Mouse (Mus musculus) T-cell, adult 2 months (primary cell): Measurements from ENCODE around the gene Ica1.

Source experiments
- DNase-seq: peaks from one replicate; pipeline ENCODE4 v3.0.0; 2022; ENCODE audit warnings: low spot score

Ica1 gene

DNA sequence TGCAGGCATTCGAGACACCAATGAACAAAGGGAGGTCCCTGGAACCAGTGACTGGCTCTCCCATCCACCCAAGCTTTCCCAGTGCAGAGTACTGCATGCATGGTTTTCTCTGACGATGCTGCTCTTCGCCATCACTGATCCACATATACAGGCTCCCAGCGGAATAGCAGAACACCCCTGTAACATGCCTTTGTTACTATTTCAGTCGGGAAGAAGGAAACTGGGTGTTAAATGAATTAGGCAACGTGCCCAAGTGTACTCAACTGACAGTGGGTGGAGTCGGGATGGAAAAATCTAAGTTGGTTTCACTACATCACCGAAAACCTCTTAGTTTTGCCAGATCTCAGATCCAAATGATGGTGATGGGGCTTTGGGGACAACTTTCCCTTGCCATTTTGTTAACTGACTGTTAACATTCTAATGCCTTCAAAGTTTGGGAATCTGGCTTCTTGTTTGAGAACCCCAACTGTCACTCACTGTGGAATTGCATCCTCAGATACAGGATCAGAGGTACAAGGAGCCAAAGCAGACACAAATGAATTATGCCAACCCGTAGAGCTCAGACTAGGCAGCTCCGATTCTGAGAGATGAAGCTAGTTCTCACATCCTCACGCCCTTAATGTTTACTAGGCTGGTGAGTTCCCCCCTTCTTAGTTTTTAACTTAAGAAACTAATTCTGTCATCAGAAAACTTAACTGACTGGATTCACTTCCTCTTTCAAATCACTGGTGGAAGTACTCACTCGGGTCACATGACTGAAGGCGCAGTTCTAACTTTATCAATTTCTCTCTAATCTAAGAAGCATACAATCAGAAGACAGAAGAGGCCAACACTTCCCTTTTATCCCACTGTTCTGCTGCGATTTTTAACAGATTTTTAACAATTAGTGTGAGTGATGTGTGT is 91.4 kb downstream of the Ica1 start:
- DNase-seq, result no peak

GRCm38 (mm10) chr6:8683379-8683778 is 94.9 kb downstream of the Ica1 start:
- DNase-seq, result no peak

DNA sequence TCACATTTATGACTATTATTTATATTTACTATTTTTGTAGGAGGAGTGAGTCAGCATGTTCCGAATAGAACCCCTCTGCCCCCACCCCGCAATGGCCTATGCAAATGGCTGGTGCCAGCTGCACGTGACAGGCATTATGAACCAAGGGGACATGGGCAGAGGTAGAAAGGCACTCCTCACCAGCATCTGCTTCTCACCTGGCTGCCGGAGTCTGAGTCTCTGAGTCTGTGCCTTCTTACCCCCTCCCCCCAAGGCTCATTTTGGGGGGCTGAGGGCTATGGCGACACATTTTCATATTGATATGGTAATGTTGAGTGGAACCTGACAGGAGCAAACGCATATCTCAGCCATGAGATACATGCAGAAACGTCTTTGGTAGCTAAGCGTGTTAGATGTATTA is 97.4 kb downstream of the Ica1 start:
- no peak for DNase-seq

DNA sequence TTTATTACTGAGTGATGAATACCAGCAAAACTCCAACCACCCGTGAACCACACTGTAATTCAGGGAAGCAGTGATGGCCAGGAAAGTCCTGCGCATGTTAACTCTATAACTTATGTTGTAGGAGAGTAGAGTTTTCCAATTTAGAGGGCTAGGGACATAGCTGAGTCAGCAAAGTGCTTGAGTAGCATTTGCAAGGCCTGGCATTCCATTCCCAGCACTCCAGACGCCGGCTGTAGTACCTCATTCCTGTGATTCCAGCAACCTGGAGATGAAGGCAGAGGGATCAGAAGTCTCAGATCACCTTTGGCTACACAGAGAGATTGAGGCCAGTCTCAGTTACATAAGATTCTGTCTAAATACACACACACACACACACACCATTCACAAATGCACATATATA is 105.3 kb downstream of the Ica1 start:
- DNase-seq, result no peak

DNA sequence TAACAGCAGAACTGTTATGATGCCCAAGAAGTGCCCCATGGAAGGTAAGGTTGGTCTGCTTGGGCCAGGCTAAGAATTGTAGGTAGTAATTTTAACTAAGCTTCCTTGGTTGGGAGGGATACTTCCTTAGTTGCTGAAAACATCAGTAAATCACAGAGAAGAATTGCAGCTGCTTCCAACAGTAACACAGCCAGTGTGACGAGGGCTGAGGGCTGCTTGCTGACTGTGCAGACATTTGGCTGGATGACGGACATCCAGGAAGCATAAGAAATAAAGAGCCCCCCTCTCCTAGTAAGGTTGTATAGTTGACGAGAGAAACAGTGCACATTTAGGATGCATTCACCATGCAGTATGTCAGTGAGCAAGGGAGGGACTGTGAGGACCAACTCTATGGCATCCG is 108.9 kb downstream of the Ica1 start:
- DNase-seq, result no peak

DNA sequence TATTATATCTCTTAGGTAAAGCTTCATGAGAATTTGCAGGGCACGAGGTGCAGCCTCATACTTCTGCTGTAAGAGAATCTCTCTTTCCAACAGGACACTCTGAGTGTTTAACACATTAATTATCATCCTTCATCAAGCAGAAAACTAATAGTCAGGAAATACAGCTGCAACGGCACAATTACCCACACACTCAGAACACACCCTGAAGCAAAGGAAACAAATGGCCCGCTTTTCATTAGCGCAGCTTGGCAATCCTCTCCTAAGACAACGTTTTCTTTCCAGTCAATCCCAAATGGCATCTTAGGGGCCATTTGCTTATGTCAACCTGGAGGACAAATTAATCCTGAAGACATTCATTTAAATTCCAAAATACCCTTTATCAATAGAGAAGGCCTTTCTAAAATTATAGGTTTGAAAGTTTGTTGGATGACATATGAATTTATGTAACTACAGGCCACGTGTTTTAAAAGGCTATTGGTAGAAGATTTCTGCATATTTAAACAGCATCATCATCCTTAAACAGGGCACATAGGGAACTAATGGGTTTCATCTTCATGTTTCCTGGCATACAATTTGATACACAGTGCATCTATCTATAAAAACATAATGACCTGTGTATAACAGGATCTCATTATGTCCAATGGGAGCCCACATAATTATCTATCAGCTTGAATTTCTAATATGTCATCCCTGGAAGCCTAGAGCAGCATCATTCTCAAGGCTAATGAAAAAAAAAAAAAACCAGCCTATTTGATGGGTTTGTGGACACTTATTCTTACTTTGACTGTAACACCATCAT is 110.1 kb downstream of the Ica1 start:
- no peak for DNase-seq

GRCm38 (mm10) chr6:8665786-8666185 is 112.5 kb downstream of the Ica1 start:
- no peak for DNase-seq

DNA sequence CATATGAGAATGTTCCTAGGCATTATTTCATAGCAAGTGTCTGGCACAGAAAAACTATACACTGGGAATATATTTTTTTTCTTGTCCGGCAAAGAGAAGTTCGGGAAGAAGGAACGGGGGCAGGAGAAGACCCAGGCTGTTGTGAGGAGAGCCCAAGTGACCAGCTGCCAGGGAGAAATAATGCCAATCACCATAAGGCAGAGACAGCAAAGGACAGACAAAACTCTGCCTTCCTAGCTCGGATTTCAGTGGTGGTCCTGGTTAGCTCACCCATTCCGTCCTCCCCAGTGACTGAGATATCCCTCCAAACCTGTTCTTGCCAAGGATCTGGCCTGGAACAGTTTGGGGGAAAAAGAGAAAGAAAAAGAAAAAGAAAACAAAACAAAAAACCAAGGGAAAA is 113.3 kb downstream of the Ica1 start:
- no peak for DNase-seq

DNA sequence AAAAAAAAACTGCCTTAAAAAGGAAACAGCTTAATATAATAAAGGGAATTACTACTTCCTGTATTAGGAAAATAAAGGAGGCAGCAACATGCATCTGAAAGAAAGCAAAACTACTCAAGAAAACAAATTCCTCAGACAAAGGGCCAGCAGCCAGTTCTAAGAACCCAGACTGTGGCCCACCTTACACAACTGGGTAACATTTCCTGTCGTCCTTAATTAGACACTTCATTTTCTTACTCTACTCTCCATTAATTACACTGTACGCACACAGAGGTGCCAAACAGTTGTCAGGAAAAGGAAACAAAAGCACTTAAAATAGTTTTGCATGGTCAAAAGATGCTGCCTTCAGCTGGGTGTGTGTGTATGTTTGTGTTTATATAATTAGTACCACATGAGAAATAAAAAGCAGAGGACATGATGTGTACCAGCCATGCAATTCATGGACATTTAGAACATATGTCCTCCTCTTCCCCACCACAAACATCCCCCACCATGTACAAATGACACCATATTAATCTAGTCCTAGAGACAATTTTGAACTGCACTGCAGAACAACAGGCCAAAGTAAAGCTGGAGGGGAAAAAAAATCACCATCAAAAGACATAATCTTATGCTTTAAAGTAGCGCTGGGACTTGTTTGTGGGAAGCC is 115.1 kb downstream of the Ica1 start:
- no peak for DNase-seq

- no peak for DNase-seq
These were observed 116.9 kb downstream of the Ica1 start for GRCm38 (mm10) chr6:8661404-8661803.

GRCm38 (mm10) chr6:8660076-8660475 is 118.2 kb downstream of the Ica1 start:
- no peak for DNase-seq

DNA sequence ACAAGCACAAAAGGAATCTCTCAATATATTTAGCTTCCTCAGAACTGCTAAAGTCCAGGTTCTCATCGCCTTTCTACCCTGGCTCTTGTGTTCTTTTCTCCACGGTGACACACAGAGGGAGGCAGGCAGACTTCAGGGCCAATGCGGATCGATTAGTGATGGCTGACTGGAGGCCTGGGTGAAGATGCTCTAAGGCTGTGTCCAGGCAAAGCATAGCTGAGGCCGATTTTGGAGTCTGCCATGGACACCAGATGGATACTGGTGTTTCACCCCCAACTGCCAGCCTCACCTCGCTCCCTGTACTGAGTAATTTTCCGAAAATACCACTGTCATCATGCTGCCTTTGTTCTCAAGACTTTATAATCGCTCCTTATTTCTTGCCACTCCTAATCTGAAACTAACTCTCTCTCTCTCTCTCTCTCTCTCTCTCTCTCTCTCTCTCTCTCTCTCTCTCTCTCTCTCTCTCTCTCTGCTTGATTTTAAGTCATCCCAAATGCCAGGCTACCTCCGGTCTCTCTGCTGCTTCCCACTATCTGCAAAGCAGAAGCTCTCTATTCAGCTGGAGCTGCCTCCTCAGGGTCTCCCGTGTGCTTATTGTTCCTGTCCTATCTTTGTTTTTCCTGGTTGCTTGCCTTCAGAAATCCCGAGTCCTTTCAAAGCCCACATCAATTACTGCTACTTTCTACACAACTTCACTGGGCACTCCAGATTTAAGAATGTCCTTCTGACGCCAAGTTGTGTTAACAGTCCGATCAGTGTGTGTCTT is 118.9 kb downstream of the Ica1 start:
- DNase-seq, result no peak

DNA sequence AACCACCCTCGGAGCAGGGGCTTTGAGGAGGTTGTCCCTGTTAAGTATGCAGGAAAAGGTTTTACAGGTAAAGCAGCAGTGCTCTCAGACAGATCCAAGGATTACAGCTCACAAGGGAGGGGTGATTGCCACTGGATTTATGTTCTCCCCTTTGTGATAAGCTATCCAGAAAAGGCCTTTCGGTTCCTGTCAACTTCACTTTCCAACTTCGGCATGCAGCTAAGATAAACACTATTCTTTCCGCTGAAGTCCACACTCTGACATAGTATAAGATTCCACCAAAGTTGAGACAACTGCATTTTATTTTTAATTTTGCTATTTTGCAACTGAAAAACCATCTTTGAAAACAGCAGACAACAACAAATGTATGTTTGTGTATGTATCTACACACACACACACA is 119.9 kb downstream of the Ica1 start:
- no peak for DNase-seq

- DNase-seq, result no peak
These were observed 120.8 kb downstream of the Ica1 start for GRCm38 (mm10) chr6:8657459-8657858.

GRCm38 (mm10) chr6:8655454-8655853 is 122.8 kb downstream of the Ica1 start:
- DNase-seq, result no peak

- DNase-seq, result no peak
These were observed 127.9 kb downstream of the Ica1 start for GRCm38 (mm10) chr6:8650413-8650812.

DNA sequence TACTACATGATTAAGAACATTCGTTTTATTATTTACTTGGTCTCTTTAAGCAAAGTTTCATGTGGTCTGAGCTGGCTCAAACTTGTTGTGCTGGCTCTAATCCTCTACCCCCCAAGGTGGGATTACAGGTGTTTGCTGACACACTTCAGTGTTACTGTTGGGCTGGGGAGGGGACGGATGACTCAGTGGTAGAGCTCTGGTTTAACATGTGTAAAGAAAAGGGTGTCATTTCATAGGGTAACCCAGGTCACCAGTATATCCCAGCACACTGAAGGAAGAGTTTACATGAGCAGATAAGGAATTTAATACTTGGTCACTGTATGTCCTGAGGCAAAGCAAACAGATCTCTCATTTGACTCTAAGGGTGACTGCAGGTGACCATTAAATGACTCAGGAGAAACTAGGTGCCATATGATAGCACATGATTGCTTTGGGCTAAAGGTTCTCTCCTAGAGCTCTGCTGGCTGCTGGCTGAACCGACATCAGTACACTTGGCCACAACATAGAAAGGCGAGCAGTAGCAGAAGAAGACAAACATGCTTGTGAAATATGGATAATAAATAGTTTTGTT is 128.9 kb downstream of the Ica1 start:
- DNase-seq, result no peak

DNA sequence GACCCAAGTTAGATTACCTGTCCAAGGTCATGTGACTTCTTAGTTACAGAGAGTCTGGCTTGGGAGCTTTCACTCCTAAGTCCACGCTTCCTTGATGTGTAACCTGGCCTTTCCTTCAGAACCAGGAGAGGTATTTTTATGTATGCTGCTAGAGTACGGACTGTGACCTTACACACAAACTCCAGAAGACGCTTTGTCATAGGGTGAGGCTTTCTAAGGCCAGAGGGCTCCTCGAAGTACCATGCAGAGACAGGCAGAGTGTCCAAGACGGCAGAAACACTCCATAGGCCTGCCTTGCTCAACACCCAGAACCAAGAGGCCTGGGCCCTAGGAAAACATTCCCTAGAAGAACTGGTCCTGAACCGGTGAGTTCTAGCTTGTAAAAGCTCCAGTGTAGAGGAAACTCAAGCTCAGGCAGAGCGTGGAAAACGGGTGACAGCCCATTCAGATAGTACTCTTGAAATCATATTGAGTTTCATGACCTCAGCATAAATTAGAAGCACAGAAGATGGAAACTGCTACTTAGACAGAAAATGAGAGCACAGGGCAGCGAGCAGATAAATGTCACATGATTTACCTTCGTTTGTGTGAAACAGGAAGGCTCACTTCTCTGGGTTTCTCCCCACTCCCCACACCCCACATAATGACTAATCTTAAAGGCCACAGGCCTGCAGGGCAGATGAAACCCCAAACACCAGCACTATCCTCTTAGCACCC is 129.9 kb downstream of the Ica1 start:
- DNase-seq, result peak; percentile 23

DNA sequence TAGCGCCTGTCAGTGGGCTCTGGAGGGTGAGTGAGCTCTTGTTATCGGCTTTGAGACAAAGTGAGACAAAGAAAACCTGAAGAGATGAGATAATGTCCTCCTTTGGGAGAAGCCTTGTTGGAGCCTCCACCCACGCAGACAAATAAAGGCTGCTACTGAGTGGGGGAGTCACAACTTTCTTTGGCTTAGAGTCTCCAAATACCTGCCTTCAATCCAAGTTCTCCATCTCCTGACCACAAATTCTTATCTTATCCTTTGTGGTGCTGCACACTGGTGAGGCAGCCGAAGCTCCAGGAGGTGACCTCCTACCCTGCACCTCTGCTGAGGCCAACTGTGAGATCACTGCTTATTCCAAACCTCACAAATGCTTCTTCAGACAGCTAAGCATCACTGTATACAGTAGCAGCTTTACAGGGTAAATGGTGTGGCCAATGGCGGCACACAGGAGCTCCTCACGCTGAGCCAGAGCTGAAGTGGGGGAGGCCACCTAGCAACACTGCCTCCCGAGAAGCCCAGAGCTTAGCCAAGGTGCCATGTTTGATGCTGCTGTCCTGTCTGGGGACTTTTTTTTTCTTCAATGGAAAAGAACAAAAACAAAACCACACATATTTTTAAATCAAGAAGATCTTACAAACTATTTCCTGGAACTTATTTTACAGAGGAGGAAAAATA is 130.6 kb downstream of the Ica1 start:
- DNase-seq, result no peak

GRCm38 (mm10) chr6:8645708-8646107 is 132.6 kb downstream of the Ica1 start:
- DNase-seq, result no peak
